ENCODE assay signal across 18 mouse cellular contexts in genomic region chr5:40136740-40137285, GRCm38 (mm10).
"Had no signal": no experiment of that assay in that cellular context is flagged by ENCODE, and none has a peak within 500 bp of the region (broad histone marks: within the 10 kb centered on the region; RNA-seq: fewer than 3 reads in every experiment).

No protein-coding gene starts in this region.

- H3K4me3 ChIP-seq: kidney, embryonic 15.5 days; left cerebral cortex, adult 2 months; liver, embryonic 13.5 days; midbrain, embryonic 12.5 days; midbrain, embryonic 15.5 days; neural tube, embryonic 12.5 days; neural tube, embryonic 15.5 days had no signal

- ATAC-seq: midbrain, embryonic 15.5 days had no signal

- DNase-seq: kidney, adult 8-10 months; kidney, postnatal 10 days; kidney, postnatal 4 days; liver, embryonic 13.5 days; lung, adult 2 months; lung, postnatal 14 days; lung, postnatal 4 days; right cerebral cortex, adult 18-20 months; right cerebral cortex, postnatal 14 days; right cerebral cortex, postnatal 4 days; thymus, postnatal 25 days had no signal

- H3K27ac ChIP-seq: kidney, embryonic 15.5 days; left cerebral cortex, adult 2 months; liver, embryonic 13.5 days; midbrain, embryonic 12.5 days; midbrain, embryonic 15.5 days; neural tube, embryonic 12.5 days; neural tube, embryonic 15.5 days; stomach, postnatal 0 days had no signal

- H3K4me1 ChIP-seq: kidney, embryonic 15.5 days; liver, embryonic 13.5 days; midbrain, embryonic 12.5 days; midbrain, embryonic 15.5 days; neural tube, embryonic 12.5 days; neural tube, embryonic 15.5 days had no signal

- H3K27me3 ChIP-seq: kidney, embryonic 15.5 days; liver, embryonic 13.5 days; midbrain, embryonic 12.5 days; midbrain, embryonic 15.5 days; neural tube, embryonic 12.5 days; neural tube, embryonic 15.5 days had no signal

- H3K9ac ChIP-seq: kidney, embryonic 15.5 days; liver, embryonic 13.5 days; midbrain, embryonic 12.5 days; midbrain, embryonic 15.5 days; neural tube, embryonic 12.5 days; neural tube, embryonic 15.5 days had no signal

- H3K36me3 ChIP-seq: kidney, embryonic 15.5 days; liver, embryonic 13.5 days; midbrain, embryonic 12.5 days; midbrain, embryonic 15.5 days; neural tube, embryonic 12.5 days; neural tube, embryonic 15.5 days had no signal

- H3K4me2 ChIP-seq: kidney, embryonic 15.5 days; liver, embryonic 13.5 days; midbrain, embryonic 12.5 days; midbrain, embryonic 15.5 days; neural tube, embryonic 12.5 days; neural tube, embryonic 15.5 days had no signal

- H3K9me3 ChIP-seq: kidney, embryonic 15.5 days; liver, embryonic 13.5 days; midbrain, embryonic 12.5 days; midbrain, embryonic 15.5 days; neural tube, embryonic 12.5 days; neural tube, embryonic 15.5 days had no signal
